Mouse (Mus musculus) heart, postnatal 0 days (tissue): ENCODE measurements at regions not wholly inside any gene's neighbourhood (a gene's known extent, or its start where the extent isn't known, plus 50 kb on each side); places are given as distances from the start of the nearest gene placed in this dataset.

Experiments used
- ATAC-seq: fragments of 200-750 bp; cut with Nextera tagmentation; 2 replicates; pipeline ENCODE4 v1.8.0; 2017; ENCODE audit warnings: low read depth, moderate number of reproducible peaks, moderate library complexity; ENCODE audit not compliant: insufficient read depth
- DNase-seq: peaks from one replicate; pipeline ENCODE4 v3.0.0-alpha.2; 2016; ENCODE audit warnings: low spot score
- H3K27ac ChIP-seq: fragments of 300-500 bp; sonication (generic); 2 replicates; pipeline ENCODE4 v1.5.1; 2014; ENCODE audit warnings: low read depth, mild to moderate bottlenecking
- H3K27me3 ChIP-seq: fragments of 300-500 bp; sonication (generic); 2 replicates; pipeline ENCODE4 v1.6.1; 2014; ENCODE audit warnings: low read length, mixed read lengths; ENCODE audit not compliant: control insufficient read depth, insufficient read depth
- H3K36me3 ChIP-seq: fragments of 300-500 bp; sonication (generic); replicated peaks from 2 replicates; pipeline ENCODE4 v1.6.1; 2014; ENCODE audit warnings: low read length, mixed read lengths; ENCODE audit not compliant: control insufficient read depth, insufficient read depth
- H3K4me1 ChIP-seq: fragments of 300-500 bp; sonication (generic); 2 replicates; pipeline ENCODE4 v1.6.1; 2014; ENCODE audit warnings: antibody characterized with exemption; ENCODE audit not compliant: control insufficient read depth, insufficient read depth
- H3K4me2 ChIP-seq: fragments of 300-500 bp; sonication (generic); 2 replicates; pipeline ENCODE4 v1.6.1; 2014; ENCODE audit warnings: low read depth, mild to moderate bottlenecking, low read length, moderate library complexity
- H3K4me3 ChIP-seq: fragments of 300-500 bp; sonication (generic); 2 replicates; pipeline ENCODE4 v1.5.1; 2014; ENCODE audit warnings: low read depth, low read length
- H3K9ac ChIP-seq: fragments of 300-500 bp; sonication (generic); replicated peaks from 2 replicates; pipeline ENCODE4 v1.6.1; 2014; ENCODE audit warnings: low read depth, low read length, mixed read lengths
- H3K9me3 ChIP-seq: fragments of 300-500 bp; sonication (generic); replicated peaks from 2 replicates; pipeline ENCODE4 v1.6.1; 2016; ENCODE audit warnings: low read length; ENCODE audit not compliant: control insufficient read depth
- CTCF ChIP-seq: IDR thresholded peaks from 2 replicates; pipeline ENCODE4 v1.5.1; 2016; ENCODE audit warnings: antibody characterized with exemption, control low read depth, low read depth
- EP300 ChIP-seq: IDR thresholded peaks from 2 replicates; pipeline ENCODE4 v1.6.1; 2016; ENCODE audit warnings: antibody characterized with exemption, low read depth
- WGBS: fragments of 180-500 bp; shearing (Covaris S2); extraction: QIAGEN DNeasy Blood & Tissue Kit; methylation state at CpG from one replicate; pipeline ENCODE4 v1.1.7; 2014; 5-methylcytosine and 5-hydroxymethylcytosine counted together

DNA sequence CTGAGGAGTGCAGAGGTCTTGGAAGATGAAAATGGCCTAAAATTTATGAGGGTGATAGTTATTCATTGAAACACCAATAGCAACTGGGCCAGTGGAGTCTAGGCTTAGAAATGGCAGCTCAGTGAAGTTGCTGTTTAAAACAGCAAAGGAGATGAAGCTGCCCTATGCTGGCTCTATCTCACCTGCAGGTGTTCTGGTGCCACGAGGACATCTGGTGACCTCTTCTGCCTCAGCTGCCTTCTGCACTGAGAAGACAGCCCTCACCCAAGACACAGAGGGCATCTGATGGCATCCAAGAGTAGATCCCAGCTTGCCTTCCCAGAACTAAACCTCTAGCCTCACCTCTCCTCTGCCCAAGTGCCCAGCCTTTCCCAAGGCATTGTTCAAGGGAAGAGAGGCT, 187.5 kb upstream of the Sdk2 start:
- no peak for ATAC-seq
- no peak overlapping the region for H3K27ac ChIP-seq
- no peaks in the 10 kb centered on the region for H3K36me3 ChIP-seq
- H3K4me2 ChIP-seq: no peak overlapping the region
- H3K27me3 ChIP-seq: no peaks in the 10 kb centered on the region
- no peak overlapping the region for H3K4me3 ChIP-seq
- TF ChIP-seq CTCF: no peak
- no peak for TF ChIP-seq EP300
- no peaks in the 10 kb centered on the region for H3K9me3 ChIP-seq
- no peaks in the 10 kb centered on the region for H3K4me1 ChIP-seq
- WGBS: 58% methylated on average over 1 of the region's 1 CpGs
- H3K9ac ChIP-seq: no peak overlapping the region
- DNase-seq: no peak

DNA sequence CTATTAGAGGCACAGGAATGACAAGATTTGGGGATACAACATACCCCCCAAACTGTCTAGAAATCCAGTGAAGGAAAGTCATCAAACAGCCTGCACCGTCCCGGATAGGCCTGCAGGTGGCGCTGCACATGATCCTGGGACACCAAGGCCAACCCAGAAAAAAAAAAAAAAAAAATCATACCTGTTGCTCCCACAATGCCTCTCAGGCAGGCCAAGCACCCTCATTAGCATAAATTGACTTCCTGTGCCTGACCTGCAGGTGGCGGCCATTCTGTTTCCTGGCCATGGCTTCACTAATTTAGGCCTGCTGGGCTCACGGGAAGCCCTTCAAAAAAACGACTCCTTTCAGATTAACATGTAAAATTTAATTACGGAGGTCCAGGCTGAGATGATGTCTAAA, 184.8 kb upstream of the Sdk2 start:
- Histone ChIP-seq H3K9ac (no peak overlapping the region), H3K36me3 (no peaks in the 10 kb centered on the region), H3K27me3 (no peaks in the 10 kb centered on the region), H3K27ac (no peak overlapping the region), H3K4me1 (no peaks in the 10 kb centered on the region), H3K4me3 (no peak overlapping the region), H3K9me3 (no peaks in the 10 kb centered on the region), H3K4me2 (no peak overlapping the region)
- WGBS: 88% methylated on average over 7 of the region's 7 CpGs
- TF ChIP-seq EP300 (no peak), CTCF (0 out of 2 replicates have a peak, but pooled peaks have one; percentile 26)
- no peak for ATAC-seq
- DNase-seq: no peak

GRCm38 (mm10) chr11:114249215-114249614, 182.4 kb upstream of the Sdk2 start:
- Histone ChIP-seq H3K9me3 (no peaks in the 10 kb centered on the region), H3K27me3 (no peaks in the 10 kb centered on the region), H3K36me3 (no peaks in the 10 kb centered on the region), H3K4me2 (no peak overlapping the region), H3K4me1 (no peaks in the 10 kb centered on the region), H3K27ac (no peak overlapping the region), H3K4me3 (no peak overlapping the region), H3K9ac (no peak overlapping the region)
- 61% methylated on average over 7 of the region's 7 CpGs for WGBS
- TF ChIP-seq EP300: no peak
- no peak for TF ChIP-seq CTCF
- no peak for ATAC-seq
- DNase-seq: no peak

GRCm38 (mm10) chr11:114248261-114248898, 181.5 kb upstream of the Sdk2 start:
- Histone ChIP-seq H3K4me2 (no peak overlapping the region; the same call in 1 of the 2 replicates), H3K9ac (no peak overlapping the region), H3K27ac (peak overlapping the region; percentile 21; the same call in 1 of the 2 replicates), H3K9me3 (no peaks in the 10 kb centered on the region), H3K36me3 (no peaks in the 10 kb centered on the region), H3K27me3 (no peaks in the 10 kb centered on the region), H3K4me3 (no peak overlapping the region), H3K4me1 (no peaks in the 10 kb centered on the region)
- DNase-seq (no peak), ATAC-seq (no peak)
- no peak for TF ChIP-seq EP300
- no peak for TF ChIP-seq CTCF
- WGBS: 45% methylated on average over 4 of the region's 4 CpGs

DNA sequence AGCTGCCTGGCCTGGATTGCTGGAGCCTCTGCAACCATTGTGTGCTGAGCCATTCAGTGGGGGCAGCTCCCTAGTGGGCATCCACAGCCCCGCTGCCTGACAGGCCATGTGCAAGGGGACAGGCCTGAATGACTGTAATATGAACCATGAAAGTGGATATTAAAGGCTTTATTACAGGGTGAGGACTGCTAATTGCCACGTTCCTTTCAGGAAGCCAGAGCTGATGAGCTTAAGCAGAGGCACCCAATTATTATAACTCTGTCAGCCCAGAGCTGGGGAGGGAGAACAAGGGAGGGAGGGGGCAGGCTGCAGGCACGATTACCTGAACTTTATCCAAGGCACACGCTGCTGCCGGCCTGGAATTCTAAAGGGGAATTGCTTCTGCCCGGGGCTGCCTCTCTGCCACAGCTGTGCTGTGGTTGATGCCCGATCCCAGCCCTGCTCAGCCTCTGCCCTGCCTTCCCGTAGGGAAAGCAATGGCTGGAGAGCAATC, 172.5 kb upstream of the Sdk2 start:
- TF ChIP-seq EP300: no peak
- no peak for TF ChIP-seq CTCF
- no peak overlapping the region for H3K9ac ChIP-seq
- no peak overlapping the region for H3K4me3 ChIP-seq
- H3K4me2 ChIP-seq: no peak overlapping the region
- no peaks in the 10 kb centered on the region for H3K9me3 ChIP-seq
- WGBS: 51% methylated on average over 8 of the region's 8 CpGs
- H3K36me3 ChIP-seq: no peaks in the 10 kb centered on the region
- no peaks in the 10 kb centered on the region for H3K4me1 ChIP-seq
- H3K27ac ChIP-seq: no peak overlapping the region
- no peaks in the 10 kb centered on the region for H3K27me3 ChIP-seq
- DNase-seq (no peak), ATAC-seq (no peak)

GRCm38 (mm10) chr11:114238801-114239200, 172.0 kb upstream of the Sdk2 start:
- no peak for TF ChIP-seq CTCF
- no peak for TF ChIP-seq EP300
- H3K27ac ChIP-seq: no peak overlapping the region
- H3K4me3 ChIP-seq: no peak overlapping the region
- no peaks in the 10 kb centered on the region for H3K27me3 ChIP-seq
- H3K9ac ChIP-seq: no peak overlapping the region
- H3K4me1 ChIP-seq: no peaks in the 10 kb centered on the region
- no peaks in the 10 kb centered on the region for H3K36me3 ChIP-seq
- DNase-seq (no peak), ATAC-seq (no peak)
- H3K9me3 ChIP-seq: no peaks in the 10 kb centered on the region
- H3K4me2 ChIP-seq: no peak overlapping the region
- 73% methylated on average over 5 of the region's 5 CpGs for WGBS
